Mouse (Mus musculus): ENCODE results near the gene Sap30l. TPM values are rescaled to one million over a fixed set of nuclear protein-coding genes. Genes with fewer than 3 reads are reported as not detected.

The Sap30l gene
- total RNA-seq (2021) = 55.8 and 60.8 TPM in 2 replicates
- long read RNA-seq, transcript Sap30l-201 (4 exons, 1,151 nt) = major isoform, 59 of 64 reads
- long read RNA-seq, partial matches to known transcripts = 0 of 64 reads
- long read RNA-seq, other reads (novel, unspliced or antisense) = 5 of 64 reads

GRCm38 (mm10) chr11:57800971-57801765, at the start of gene Sap30l:
Gene Sap30l, plus strand, starts transcription at chr11:57801637.
- peak; percentile 98 for DNase-seq

- DNase-seq = no peak
These were observed 47.8 kb upstream of the Sap30l start for GRCm38 (mm10) chr11:57753538-57754203.

- DNase-seq = no peak
These were observed 42.8 kb upstream of the Sap30l start for GRCm38 (mm10) chr11:57758621-57759020.

GRCm38 (mm10) chr11:57760509-57761058, 40.9 kb upstream of the Sap30l start:
- no peak for DNase-seq

GRCm38 (mm10) chr11:57761347-57761746, 40.1 kb upstream of the Sap30l start:
- no peak for DNase-seq

- DNase-seq = no peak
These were observed 37.3 kb upstream of the Sap30l start for GRCm38 (mm10) chr11:57764124-57764523.

GRCm38 (mm10) chr11:57766617-57767016, 34.8 kb upstream of the Sap30l start:
- DNase-seq = no peak

- DNase-seq = no peak
These were observed 34.3 kb upstream of the Sap30l start for GRCm38 (mm10) chr11:57767171-57767570.

GRCm38 (mm10) chr11:57770776-57771175, 30.7 kb upstream of the Sap30l start:
- DNase-seq = no peak

- no peak for DNase-seq
These were observed 29.8 kb upstream of the Sap30l start for GRCm38 (mm10) chr11:57771676-57772075.

- no peak for DNase-seq
These were observed 28.0 kb upstream of the Sap30l start for GRCm38 (mm10) chr11:57773479-57773878.

GRCm38 (mm10) chr11:57773936-57774335, 27.5 kb upstream of the Sap30l start:
- no peak for DNase-seq

GRCm38 (mm10) chr11:57775868-57776267, 25.6 kb upstream of the Sap30l start:
- DNase-seq = no peak

- DNase-seq = no peak
These were observed 24.9 kb upstream of the Sap30l start for GRCm38 (mm10) chr11:57776546-57776945.

- peak; percentile 32 for DNase-seq
These were observed 23.1 kb upstream of the Sap30l start for GRCm38 (mm10) chr11:57778349-57778748.

GRCm38 (mm10) chr11:57779824-57780223, 21.6 kb upstream of the Sap30l start:
- no peak for DNase-seq

- DNase-seq = no peak
These were observed 14.6 kb upstream of the Sap30l start for GRCm38 (mm10) chr11:57786616-57787418.

- peak; percentile 72 for DNase-seq
These were observed 13.5 kb upstream of the Sap30l start for GRCm38 (mm10) chr11:57787913-57788312.

- DNase-seq = no peak
These were observed 10.4 kb upstream of the Sap30l start for GRCm38 (mm10) chr11:57790866-57791535.

- DNase-seq = no peak
These were observed 6.4 kb upstream of the Sap30l start for GRCm38 (mm10) chr11:57795086-57795485.

GRCm38 (mm10) chr11:57797828-57798227, 3.6 kb upstream of the Sap30l start:
- no peak for DNase-seq

GRCm38 (mm10) chr11:57799456-57799855, 2.0 kb upstream of the Sap30l start:
- DNase-seq = no peak
